Mouse (Mus musculus) 416B (cell line): ENCODE data around the gene Secisbp2l.

Source experiments
- DNase-seq: peaks from one replicate; pipeline ENCODE4 v3.0.0; 2011; ENCODE audit warnings: low read depth

The Secisbp2l gene

DNA sequence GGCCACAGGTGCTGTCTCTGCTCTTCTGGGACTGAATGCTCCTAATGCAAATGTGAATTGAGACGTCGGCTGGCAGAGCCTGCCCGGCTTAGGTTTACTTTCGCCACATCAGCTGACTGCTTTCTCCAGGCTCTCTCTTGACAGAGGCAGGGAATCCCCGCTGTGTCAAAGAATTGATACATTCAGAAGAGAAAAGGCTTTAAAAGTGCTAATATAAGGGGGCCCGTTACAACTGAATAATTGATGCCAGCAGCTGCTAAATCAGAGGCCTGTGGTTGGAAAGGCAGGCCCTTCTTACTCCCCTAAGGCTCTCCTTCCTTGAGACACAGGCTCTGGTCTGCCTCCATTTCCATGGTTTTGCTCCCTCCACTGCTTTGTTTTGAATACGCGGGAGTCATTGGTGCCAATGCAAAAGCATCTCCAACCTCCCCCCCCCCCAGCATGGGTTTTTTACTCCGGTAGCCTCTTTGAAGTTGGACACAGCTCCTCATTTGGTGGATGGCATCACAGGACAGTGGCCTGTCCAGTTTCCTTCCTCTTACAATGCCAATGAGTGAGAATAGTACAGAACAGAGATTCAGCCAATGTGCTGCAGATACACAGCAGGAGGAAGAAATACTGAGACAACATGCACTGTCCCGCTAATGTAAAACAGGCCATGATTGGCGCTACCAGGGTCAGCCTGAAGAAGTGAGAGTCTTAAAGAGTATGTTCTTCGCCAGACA lies 77.6 kb downstream of the Secisbp2l start:
- DNase-seq: no peak

- DNase-seq: no peak
Measured at GRCm38 (mm10) chr2:125702851-125703250, 79.8 kb downstream of the Secisbp2l start.

DNA sequence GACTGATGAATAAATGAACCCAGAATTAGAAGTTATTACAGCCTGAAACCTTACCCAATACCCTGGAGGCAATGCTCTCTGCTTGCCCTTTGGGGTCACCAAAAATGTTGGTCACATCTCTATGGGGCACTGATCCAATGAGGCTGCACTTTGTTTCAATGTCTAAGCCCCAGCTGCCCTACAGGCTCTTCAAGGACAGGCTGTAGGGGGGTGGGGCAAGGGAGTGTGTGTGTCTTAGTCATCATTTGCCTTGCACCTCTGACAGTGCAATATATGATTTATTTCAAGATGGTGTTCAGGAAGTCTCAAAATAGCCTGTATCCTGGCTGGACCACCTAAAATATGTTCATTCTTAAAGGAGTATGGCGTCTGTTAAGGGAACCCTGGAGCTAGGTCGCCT lies 81.1 kb downstream of the Secisbp2l start:
- DNase-seq: peak; percentile 49

GRCm38 (mm10) chr2:125696219-125696618 lies 86.5 kb downstream of the Secisbp2l start:
- DNase-seq: no peak

GRCm38 (mm10) chr2:125694798-125695197 lies 87.9 kb downstream of the Secisbp2l start:
- no peak for DNase-seq

- DNase-seq: no peak
Measured at GRCm38 (mm10) chr2:125692010-125692409, 90.7 kb downstream of the Secisbp2l start.
